Mouse (Mus musculus): Measurements from ENCODE around the gene Usp19. TPM values are rescaled to one million over a fixed set of nuclear protein-coding genes. Genes with fewer than 3 reads are reported as not detected.

Gene Usp19
- total RNA-seq, 2 experiments from 2014 or later: 139 to 142 TPM

GRCm38 (mm10) chr9:108463713-108464112, 26.7 kb upstream of the Usp19 start:
- no peak for DNase-seq (ENCODE audit: low spot score in 2 of 2)

GRCm38 (mm10) chr9:108466219-108466618, 24.2 kb upstream of the Usp19 start:
- no peak for DNase-seq (ENCODE audit: low spot score in 2 of 2)

- no peak for DNase-seq (ENCODE audit: low spot score in 2 of 2)
These were observed 21.0 kb upstream of the Usp19 start for GRCm38 (mm10) chr9:108469430-108469829.

- DNase-seq (ENCODE audit: low spot score in 2 of 2): no peak
These were observed 20.6 kb upstream of the Usp19 start for GRCm38 (mm10) chr9:108469845-108470244.

GRCm38 (mm10) chr9:108474528-108474927, 15.9 kb upstream of the Usp19 start:
- DNase-seq (ENCODE audit: low spot score in 2 of 2): no peak

- no peak for DNase-seq (ENCODE audit: low spot score in 2 of 2)
These were observed 11.7 kb upstream of the Usp19 start for GRCm38 (mm10) chr9:108478638-108479156.

- DNase-seq (ENCODE audit: low spot score in 2 of 2): no peak
These were observed 11.2 kb upstream of the Usp19 start for GRCm38 (mm10) chr9:108479241-108479640.

GRCm38 (mm10) chr9:108479721-108480351, 10.6 kb upstream of the Usp19 start, which contains the start of gene Lamb2:
Lamb2 (plus strand) TSS chr9:108479736.
- no peak for DNase-seq (ENCODE audit: low spot score in 2 of 2)

- no peak for DNase-seq (ENCODE audit: low spot score in 2 of 2)
These were observed 9.4 kb upstream of the Usp19 start for GRCm38 (mm10) chr9:108480813-108481519.

GRCm38 (mm10) chr9:108481520-108482210, 8.7 kb upstream of the Usp19 start:
- DNase-seq (ENCODE audit: low spot score in 2 of 2): no peak

- no peak for DNase-seq (ENCODE audit: low spot score in 2 of 2)
These were observed 7.2 kb upstream of the Usp19 start for GRCm38 (mm10) chr9:108483051-108483790.

GRCm38 (mm10) chr9:108484021-108484420, 6.4 kb upstream of the Usp19 start:
- DNase-seq (ENCODE audit: low spot score in 2 of 2): no peak

GRCm38 (mm10) chr9:108485301-108485875, 5.0 kb upstream of the Usp19 start:
- DNase-seq (ENCODE audit: low spot score in 2 of 2): no peak

GRCm38 (mm10) chr9:108486973-108487530, 3.4 kb upstream of the Usp19 start:
- no peak for DNase-seq (ENCODE audit: low spot score in 2 of 2)

- no peak for DNase-seq (ENCODE audit: low spot score in 2 of 2)
These were observed 2.0 kb upstream of the Usp19 start for GRCm38 (mm10) chr9:108488403-108488802.

GRCm38 (mm10) chr9:108489215-108489614, 1.2 kb upstream of the Usp19 start:
- DNase-seq (ENCODE audit: low spot score in 2 of 2): no peak

GRCm38 (mm10) chr9:108489702-108490558, 472 bp upstream of the Usp19 start:
- DNase-seq (ENCODE audit: low spot score in 2 of 2): no peak

- DNase-seq (ENCODE audit: low spot score in 2 of 2): no peak
These were observed 831 bp downstream of the Usp19 start for GRCm38 (mm10) chr9:108491286-108491580.

GRCm38 (mm10) chr9:108492043-108492750, 1.8 kb downstream of the Usp19 start:
- DNase-seq (ENCODE audit: low spot score in 2 of 2): no peak

All from left cerebral cortex, adult 18-20 months (tissue).